Mouse (Mus musculus): Measurements from ENCODE around the gene Akap17b. TPM values are rescaled to one million over a fixed set of nuclear protein-coding genes. Genes with fewer than 3 reads are reported as not detected.

The Akap17b gene
- 3.5 and 4.0 TPM in 2 replicates for total RNA-seq (2012; rRNA removed)

- peak; percentile 80 for DNase-seq (ENCODE audit: low read depth, low spot score)
- H3K4me3 ChIP-seq (ENCODE audit: insufficient read depth in 1 of 2, low read depth in 1 of 2, low read length in 2 of 2, poor library complexity in 1 of 2, severe bottlenecking in 1 of 2): peak within 1 kb of the TSS; percentile 73 to 88
- H3K36me3 ChIP-seq (ENCODE audit: control insufficient read depth, insufficient read depth, low read length, poor library complexity, severe bottlenecking): no peaks in the 10 kb centered on the region
- no peaks in the 10 kb centered on the region for H3K9me3 ChIP-seq (ENCODE audit: control insufficient read depth, insufficient read depth, low read depth, low read length)
- peak within 1 kb of the TSS; percentile 81 for H3K9ac ChIP-seq (ENCODE audit: insufficient read depth, low read depth, low read length, poor library complexity, severe bottlenecking)
- peak within 1 kb of the TSS; percentile 65 for H3K27ac ChIP-seq (ENCODE audit: insufficient read depth, low read depth, low read length, poor library complexity, severe bottlenecking)
- H3K4me1 ChIP-seq (ENCODE audit: control insufficient read depth in 2 of 2, insufficient read depth in 2 of 2, low read length in 2 of 2, poor library complexity in 1 of 2): no peaks in the 10 kb centered on the region
- in situ Hi-C loops (cut with MboI; ENCODE audit: low sequenced_read_pairs in 2 of 2, unreplicated experiment in 2 of 2): no loop called here
- no peak for TF ChIP-seq MAFK (IDR thresholded peaks at IDR 0.05; ENCODE audit: insufficient read depth, low read depth, low read length)
- no peak for TF ChIP-seq CHD2 (IDR thresholded peaks at IDR 0.05; ENCODE audit: low read depth, low read length)
- TF ChIP-seq ZNF384 (IDR thresholded peaks at IDR 0.05; ENCODE audit: low read depth, low read length): no peak
- TF ChIP-seq HCFC1 (IDR thresholded peaks at IDR 0.05; ENCODE audit: borderline replicate concordance, insufficient read depth, low read length): no peak
- no peak for TF ChIP-seq ZC3H11A (IDR thresholded peaks at IDR 0.05; ENCODE audit: borderline replicate concordance, low read depth, low read length)
Measured at GRCm38 (mm10) chrX:36644657-36645551, at the start of gene Akap17b. TSS of gene Akap17b (minus strand) at chrX:36645395.

DNA sequence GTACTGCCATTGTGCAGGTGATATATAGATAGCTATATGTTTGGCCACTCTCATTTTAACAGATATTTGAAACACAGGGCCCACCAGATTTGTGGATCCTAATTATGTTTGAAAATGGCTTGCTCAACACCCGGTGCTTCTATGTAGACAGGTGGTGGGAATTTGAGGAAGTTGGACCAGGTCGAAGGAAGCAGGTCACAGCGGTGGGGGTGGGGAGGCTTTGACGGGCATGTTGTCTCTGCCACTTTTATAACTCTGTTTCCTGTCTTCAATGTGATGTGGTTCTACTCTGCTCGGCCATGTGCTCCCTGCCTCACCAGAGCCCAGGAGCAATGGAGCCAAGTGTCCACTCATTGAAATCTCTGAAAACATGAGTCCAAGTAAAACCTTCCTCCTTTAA, 46.2 kb upstream of the Akap17b start:
- H3K36me3 ChIP-seq (ENCODE audit: control insufficient read depth, insufficient read depth, low read length, poor library complexity, severe bottlenecking): no peaks in the 10 kb centered on the region
- no peaks in the 10 kb centered on the region for H3K4me1 ChIP-seq (ENCODE audit: control insufficient read depth in 2 of 2, insufficient read depth in 2 of 2, low read length in 2 of 2, poor library complexity in 1 of 2)
- no peak overlapping the region for H3K27ac ChIP-seq (ENCODE audit: insufficient read depth, low read depth, low read length, poor library complexity, severe bottlenecking)
- no peak overlapping the region for H3K4me3 ChIP-seq (ENCODE audit: insufficient read depth in 1 of 2, low read depth in 1 of 2, low read length in 2 of 2, poor library complexity in 1 of 2, severe bottlenecking in 1 of 2)
- no peak overlapping the region for H3K9ac ChIP-seq (ENCODE audit: insufficient read depth, low read depth, low read length, poor library complexity, severe bottlenecking)
- TF ChIP-seq ZC3H11A (IDR thresholded peaks at IDR 0.05; ENCODE audit: borderline replicate concordance, low read depth, low read length): no peak
- TF ChIP-seq ZNF384 (IDR thresholded peaks at IDR 0.05; ENCODE audit: low read depth, low read length): no peak
- no peak for TF ChIP-seq MAFK (IDR thresholded peaks at IDR 0.05; ENCODE audit: insufficient read depth, low read depth, low read length)
- no peak for TF ChIP-seq HCFC1 (IDR thresholded peaks at IDR 0.05; ENCODE audit: borderline replicate concordance, insufficient read depth, low read length)
- TF ChIP-seq CHD2 (IDR thresholded peaks at IDR 0.05; ENCODE audit: low read depth, low read length): no peak
- H3K9me3 ChIP-seq (ENCODE audit: control insufficient read depth, insufficient read depth, low read depth, low read length): no peaks in the 10 kb centered on the region
- no peak for DNase-seq (ENCODE audit: low read depth, low spot score)
- in situ Hi-C loops (cut with MboI; ENCODE audit: low sequenced_read_pairs in 2 of 2, unreplicated experiment in 2 of 2): no loop called here

- H3K4me3 ChIP-seq (ENCODE audit: insufficient read depth in 1 of 2, low read depth in 1 of 2, low read length in 2 of 2, poor library complexity in 1 of 2, severe bottlenecking in 1 of 2): no peak overlapping the region
- H3K27ac ChIP-seq (ENCODE audit: insufficient read depth, low read depth, low read length, poor library complexity, severe bottlenecking): no peak overlapping the region
- no peaks in the 10 kb centered on the region for H3K4me1 ChIP-seq (ENCODE audit: control insufficient read depth in 2 of 2, insufficient read depth in 2 of 2, low read length in 2 of 2, poor library complexity in 1 of 2)
- H3K36me3 ChIP-seq (ENCODE audit: control insufficient read depth, insufficient read depth, low read length, poor library complexity, severe bottlenecking): no peaks in the 10 kb centered on the region
- in situ Hi-C loops (cut with MboI; ENCODE audit: low sequenced_read_pairs in 2 of 2, unreplicated experiment in 2 of 2): no loop called here
- TF ChIP-seq ZNF384 (IDR thresholded peaks at IDR 0.05; ENCODE audit: low read depth, low read length): no peak
- TF ChIP-seq ZC3H11A (IDR thresholded peaks at IDR 0.05; ENCODE audit: borderline replicate concordance, low read depth, low read length): no peak
- H3K9ac ChIP-seq (ENCODE audit: insufficient read depth, low read depth, low read length, poor library complexity, severe bottlenecking): no peak overlapping the region
- DNase-seq (ENCODE audit: low read depth, low spot score): no peak
- no peaks in the 10 kb centered on the region for H3K9me3 ChIP-seq (ENCODE audit: control insufficient read depth, insufficient read depth, low read depth, low read length)
Measured at GRCm38 (mm10) chrX:36689655-36690054, 44.5 kb upstream of the Akap17b start.

- Histone ChIP-seq H3K27ac (ENCODE audit: insufficient read depth, low read depth, low read length, poor library complexity, severe bottlenecking) (no peak overlapping the region), H3K36me3 (ENCODE audit: control insufficient read depth, insufficient read depth, low read length, poor library complexity, severe bottlenecking) (no peaks in the 10 kb centered on the region), H3K4me1 (ENCODE audit: control insufficient read depth in 2 of 2, insufficient read depth in 2 of 2, low read length in 2 of 2, poor library complexity in 1 of 2) (no peaks in the 10 kb centered on the region), H3K9ac (ENCODE audit: insufficient read depth, low read depth, low read length, poor library complexity, severe bottlenecking) (no peak overlapping the region), H3K4me3 (ENCODE audit: insufficient read depth in 1 of 2, low read depth in 1 of 2, low read length in 2 of 2, poor library complexity in 1 of 2, severe bottlenecking in 1 of 2) (no peak overlapping the region), H3K9me3 (ENCODE audit: control insufficient read depth, insufficient read depth, low read depth, low read length) (no peaks in the 10 kb centered on the region)
- TF ChIP-seq ZC3H11A (IDR thresholded peaks at IDR 0.05; ENCODE audit: borderline replicate concordance, low read depth, low read length) (no peak), CHD2 (IDR thresholded peaks at IDR 0.05; ENCODE audit: low read depth, low read length) (no peak), MAFK (IDR thresholded peaks at IDR 0.05; ENCODE audit: insufficient read depth, low read depth, low read length) (no peak), ZNF384 (IDR thresholded peaks at IDR 0.05; ENCODE audit: low read depth, low read length) (no peak), HCFC1 (IDR thresholded peaks at IDR 0.05; ENCODE audit: borderline replicate concordance, insufficient read depth, low read length) (no peak)
- in situ Hi-C loops (cut with MboI; ENCODE audit: low sequenced_read_pairs in 2 of 2, unreplicated experiment in 2 of 2): no loop called here
- DNase-seq (ENCODE audit: low read depth, low spot score): no peak
Measured at GRCm38 (mm10) chrX:36676836-36677235, 31.6 kb upstream of the Akap17b start.
